Mouse (Mus musculus): ENCODE data around the gene Mycbp.

- TF ChIP-seq CTCF (IDR thresholded peaks at IDR 0.05; ENCODE audit: extremely low read depth, insufficient read depth, insufficient read length, insufficient replicate concordance) (no peak), POLR2A (IDR thresholded peaks at IDR 0.05; ENCODE audit: low read depth, low read length) (no peak)
Measured at GRCm38 (mm10) chr4:123948901-123949300, 44.3 kb downstream of the Mycbp start.

Measured in spleen, adult 2 months (tissue).